Mouse (Mus musculus): ENCODE results near the gene Olfr90.
"Not testable (repeated sequence)": the region's sequence is repeated elsewhere in the genome, so short reads cannot be mapped to it uniquely, and the experiment has no call there.

Gene Olfr90

DNA sequence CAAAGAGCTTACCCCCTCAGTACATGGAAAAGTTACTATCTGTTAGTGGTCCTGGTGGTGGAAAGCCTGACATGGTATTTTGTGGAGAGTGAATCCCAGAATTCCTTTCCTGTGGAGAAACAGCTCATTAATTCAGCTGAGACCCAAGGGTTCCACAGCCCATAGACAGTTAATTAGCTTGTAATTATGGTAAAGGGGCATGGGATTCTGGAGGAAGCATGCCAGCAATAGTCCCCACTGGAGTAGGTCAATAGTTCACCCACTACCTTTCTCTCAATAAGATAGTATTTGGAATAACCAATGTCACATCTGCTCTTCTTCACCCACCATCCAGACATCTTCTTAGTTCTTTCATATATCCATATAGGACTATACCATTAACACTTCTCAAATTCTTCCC is at the start of gene Olfr90:
Gene Olfr90 (minus strand): TSS at position 101 of the 400 bp plus-strand sequence.
- no peak for DNase-seq

DNA sequence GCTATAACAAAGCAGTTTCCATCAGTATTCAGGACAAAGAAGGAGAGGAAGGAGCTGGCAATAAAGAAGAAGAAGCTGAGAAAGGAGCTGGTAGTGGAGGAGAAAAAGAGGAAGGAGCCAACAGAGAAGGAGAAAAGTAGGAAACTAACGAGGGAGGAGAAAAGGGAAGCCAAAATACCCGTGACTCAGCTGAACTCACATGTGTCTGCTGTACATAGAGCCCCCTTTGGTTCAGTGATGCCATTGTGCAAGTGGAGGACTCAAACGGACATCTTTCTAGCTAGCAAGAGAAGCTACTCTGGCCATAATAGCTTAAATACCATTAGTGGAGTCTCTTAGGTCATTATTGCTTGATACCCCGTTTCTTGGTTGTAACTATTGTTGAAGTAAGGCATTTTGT is 43.1 kb upstream of the Olfr90 start:
- not testable (repeated sequence) for DNase-seq

DNA sequence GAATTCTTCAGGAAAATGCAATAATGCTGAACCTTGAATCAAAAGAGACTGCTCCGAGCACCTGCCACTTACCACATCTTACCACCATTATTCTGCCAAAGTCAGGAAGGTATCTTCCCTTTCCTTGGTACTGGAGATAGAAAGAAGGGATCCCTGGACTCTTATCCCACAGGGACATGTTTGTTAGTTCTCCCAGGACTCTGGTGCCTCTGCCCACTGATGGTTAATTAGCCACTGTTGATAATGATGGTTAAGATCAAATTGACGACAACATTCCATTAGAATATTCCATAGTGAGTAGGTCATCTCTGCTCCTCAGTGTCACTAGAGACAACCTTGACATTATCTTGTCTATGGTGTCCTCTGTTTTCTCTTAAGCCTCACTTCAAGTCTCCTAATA is 31.7 kb upstream of the Olfr90 start, which contains the start of gene Olfr92:
Gene Olfr92 (minus strand): TSS at position 101 of the 400 bp plus-strand sequence.
- DNase-seq, result no peak

GRCm38 (mm10) chr17:37098178-37098577 is 9.9 kb upstream of the Olfr90 start, which contains the start of gene Olfr91:
Olfr91 (minus strand) TSS chr17:37098278.
- no peak for DNase-seq

- DNase-seq, result no peak
Measured at GRCm38 (mm10) chr17:37093289-37093688, 5.0 kb upstream of the Olfr90 start.

- DNase-seq, result no peak
Measured at GRCm38 (mm10) chr17:37092198-37092597, 3.9 kb upstream of the Olfr90 start.

DNA sequence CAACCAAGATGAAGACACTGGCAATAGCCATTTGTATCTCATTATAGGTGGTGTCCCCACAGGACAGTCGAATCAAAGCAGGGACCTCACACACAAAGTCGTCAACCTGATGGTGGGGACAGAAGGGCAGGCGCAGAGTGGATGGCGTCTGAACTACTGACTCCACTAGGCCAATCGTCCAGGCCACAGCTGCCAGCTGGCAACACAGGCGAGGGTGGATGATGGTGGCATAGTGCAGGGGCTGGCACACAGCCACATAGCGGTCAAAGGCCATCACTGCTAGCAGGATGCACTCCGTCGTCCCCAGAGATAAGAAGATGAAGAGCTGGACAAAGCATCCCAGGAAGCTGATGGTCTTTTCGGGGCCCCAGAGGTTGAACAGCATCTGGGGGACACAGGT is 2.8 kb downstream of the Olfr90 start:
- DNase-seq, result no peak

GRCm38 (mm10) chr17:37084632-37085031 is 3.7 kb downstream of the Olfr90 start:
- DNase-seq, result no peak

- no peak for DNase-seq
Measured at GRCm38 (mm10) chr17:37083327-37083726, 5.0 kb downstream of the Olfr90 start.

DNA sequence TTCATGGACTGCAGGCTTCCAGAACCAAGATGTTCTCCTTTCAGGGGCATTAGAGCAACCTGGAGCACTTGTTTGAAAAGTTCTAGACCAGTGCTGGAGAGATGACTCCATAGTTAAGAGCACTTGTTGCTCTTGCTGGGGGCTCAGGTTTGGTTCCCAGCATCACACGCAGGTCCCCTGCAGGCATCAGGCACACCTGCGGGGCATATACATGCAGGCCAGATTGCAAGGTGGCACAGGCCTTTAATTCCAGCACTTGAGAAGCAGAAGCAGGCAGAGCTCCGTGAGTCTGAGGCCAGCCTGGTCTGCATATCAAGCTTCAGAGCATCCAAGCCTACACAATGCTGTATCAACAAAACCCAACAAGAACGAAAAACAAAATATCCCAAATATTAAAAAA is 6.6 kb downstream of the Olfr90 start:
- no peak for DNase-seq

GRCm38 (mm10) chr17:37080119-37080518 is 8.2 kb downstream of the Olfr90 start:
- DNase-seq, result no peak

DNA sequence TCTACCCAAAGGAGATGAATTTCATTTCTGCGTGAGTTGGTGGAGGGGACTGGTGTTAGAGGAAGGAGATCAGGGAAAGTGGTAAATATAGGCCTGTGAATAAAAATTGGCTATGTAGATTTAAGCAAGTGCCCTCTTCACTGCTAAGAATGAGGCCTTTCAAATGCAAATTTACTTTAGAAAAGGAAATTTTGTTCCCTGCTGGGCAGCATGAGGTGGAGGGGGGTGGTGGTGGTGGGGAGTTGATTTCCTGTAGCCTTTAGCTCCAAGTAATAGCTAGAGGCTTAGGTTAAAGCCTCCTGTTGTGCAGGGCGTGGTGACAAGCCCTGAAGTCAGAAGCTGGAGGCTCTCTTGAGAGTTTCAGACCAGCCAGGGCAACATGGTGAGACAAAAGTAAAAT is 9.3 kb downstream of the Olfr90 start:
- no peak for DNase-seq

- DNase-seq, result no peak
Measured at GRCm38 (mm10) chr17:37078193-37078592, 10.1 kb downstream of the Olfr90 start.

DNA sequence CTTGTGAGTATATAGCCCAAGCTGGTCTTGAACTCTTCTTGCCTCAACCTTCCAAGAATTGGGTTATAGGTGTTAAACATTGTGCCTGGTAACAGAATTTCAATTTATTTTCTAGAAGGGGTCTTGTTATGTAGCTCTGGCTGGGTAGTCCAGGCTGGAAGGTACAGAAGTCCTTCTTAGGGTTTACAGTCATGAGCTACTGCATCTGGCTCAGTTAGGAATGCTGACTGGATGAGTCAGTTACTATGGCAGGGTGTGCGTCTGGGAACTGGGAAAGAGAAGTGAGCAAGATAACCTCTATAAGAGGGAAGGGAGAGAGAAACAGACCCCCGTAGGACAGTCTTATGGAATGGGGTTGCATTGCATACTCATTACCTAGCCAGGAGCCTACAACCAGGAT is 12.5 kb downstream of the Olfr90 start:
- no peak for DNase-seq

GRCm38 (mm10) chr17:37075181-37075580 is 13.1 kb downstream of the Olfr90 start:
- no peak for DNase-seq

- no peak for DNase-seq
Measured at GRCm38 (mm10) chr17:37072730-37073276, 15.5 kb downstream of the Olfr90 start.

- no peak for DNase-seq
Measured at GRCm38 (mm10) chr17:37072080-37072729, 16.1 kb downstream of the Olfr90 start.

- no peak for DNase-seq
Measured at GRCm38 (mm10) chr17:37070121-37070520, 18.2 kb downstream of the Olfr90 start.

DNA sequence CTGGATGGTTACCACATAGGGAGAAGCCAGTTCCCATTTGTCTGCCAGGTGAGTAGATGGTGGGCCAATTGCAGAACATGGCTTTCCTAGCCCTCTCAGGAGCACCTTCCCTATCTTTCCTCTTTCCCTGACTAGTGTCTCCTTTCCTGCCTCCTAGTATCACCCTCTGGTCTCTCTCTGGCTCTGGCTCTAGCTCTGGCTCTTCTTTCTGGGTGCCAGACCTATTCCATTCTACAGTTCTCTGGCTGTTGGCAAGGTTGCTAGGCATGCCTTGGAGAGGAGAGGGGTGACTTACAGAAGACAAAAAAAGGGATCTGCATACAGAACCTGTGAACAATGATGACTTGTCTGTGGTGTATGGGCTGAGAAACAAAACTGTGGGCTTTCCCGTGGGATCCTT is 20.4 kb downstream of the Olfr90 start:
- DNase-seq, result peak; percentile 1

DNA sequence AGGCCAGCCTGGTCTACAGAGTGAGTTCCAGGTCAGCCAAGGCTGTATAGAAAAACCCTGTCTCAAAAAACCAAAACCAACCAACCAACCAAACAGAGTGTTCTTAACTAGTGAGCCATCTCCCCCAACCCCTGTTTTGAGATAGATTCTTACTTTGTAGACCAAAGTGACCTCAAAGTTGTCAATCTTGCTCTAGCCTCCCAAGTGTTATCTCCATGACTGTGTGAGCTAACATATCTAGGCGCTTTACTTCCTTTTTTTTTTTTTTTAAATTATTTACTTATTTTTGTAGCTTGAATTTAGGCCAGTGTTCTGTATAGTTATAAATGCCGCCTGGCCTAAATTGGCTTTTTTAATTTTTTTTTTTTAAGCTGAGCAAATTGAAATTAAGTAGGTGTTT is 22.3 kb downstream of the Olfr90 start:
- DNase-seq, result no peak

DNA sequence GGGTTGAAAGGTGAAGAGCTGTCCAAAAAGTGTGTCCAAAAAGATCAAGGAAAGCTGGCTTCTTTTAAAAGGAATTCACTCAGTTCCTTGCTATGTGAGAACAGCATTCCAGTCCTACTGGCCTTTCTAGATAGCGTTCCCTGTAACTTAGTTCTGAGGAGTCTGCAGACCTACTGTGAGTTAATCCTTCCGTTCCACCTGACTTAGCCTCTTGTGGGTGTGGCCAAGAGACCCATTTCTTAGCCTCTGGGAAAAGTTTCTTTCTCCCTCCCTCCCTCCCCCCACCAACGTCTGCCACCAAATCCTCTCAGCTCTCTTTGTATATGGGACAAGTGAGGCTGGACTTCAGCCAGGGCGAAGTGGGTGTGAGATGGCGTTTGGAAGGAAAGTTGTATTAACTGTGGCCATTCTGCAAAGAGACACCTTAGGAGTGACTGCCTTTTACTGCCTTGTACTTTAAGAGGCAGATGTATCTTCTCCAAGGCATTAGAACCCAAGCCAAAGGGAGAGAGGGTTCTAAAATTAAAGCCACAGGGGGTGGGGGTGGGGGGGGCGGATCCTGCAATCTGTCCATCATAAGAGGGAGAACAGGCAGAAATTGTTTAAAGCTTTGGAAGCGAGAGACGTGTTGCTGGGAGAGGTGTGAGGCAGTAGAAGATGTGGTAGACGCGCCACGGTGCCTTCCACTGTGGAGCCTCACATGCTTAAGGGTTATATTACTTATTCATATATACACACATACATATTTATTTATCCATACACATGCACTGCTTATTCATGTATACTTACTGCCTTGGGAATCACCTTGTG is 24.4 kb downstream of the Olfr90 start:
- DNase-seq, result no peak

DNA sequence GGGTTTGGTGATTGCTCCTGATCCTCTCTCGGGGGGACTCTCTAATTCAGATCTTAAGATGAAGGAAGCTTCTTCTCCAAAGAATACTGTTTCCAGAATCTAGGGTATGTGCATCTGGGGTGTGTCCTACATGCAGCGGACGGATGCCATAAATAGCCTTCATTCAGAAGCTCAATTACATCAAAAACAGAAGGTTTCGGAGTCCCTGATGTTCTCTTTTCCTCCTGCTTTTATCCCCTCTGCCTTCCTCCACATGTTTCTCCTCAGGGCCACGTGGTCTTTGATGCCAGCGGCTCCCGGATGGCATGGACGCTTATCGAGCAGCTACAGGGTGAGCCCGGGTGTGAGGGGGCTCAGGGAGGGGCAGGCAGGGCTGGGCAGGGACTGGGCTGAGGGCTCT is 25.2 kb downstream of the Olfr90 start:
- no peak for DNase-seq

GRCm38 (mm10) chr17:37062101-37062641 is 26.1 kb downstream of the Olfr90 start:
- no peak for DNase-seq

- no peak for DNase-seq
Measured at GRCm38 (mm10) chr17:37061435-37061834, 26.9 kb downstream of the Olfr90 start.

Data from cerebellum, adult 9-11 months (tissue).